Mouse (Mus musculus): ENCODE results near the gene Arrdc5. TPM values are rescaled to one million over a fixed set of nuclear protein-coding genes. Genes with fewer than 3 reads are reported as not detected.

The Arrdc5 gene
- total and polyA plus RNA-seq, 3 experiments = not detected

DNA sequence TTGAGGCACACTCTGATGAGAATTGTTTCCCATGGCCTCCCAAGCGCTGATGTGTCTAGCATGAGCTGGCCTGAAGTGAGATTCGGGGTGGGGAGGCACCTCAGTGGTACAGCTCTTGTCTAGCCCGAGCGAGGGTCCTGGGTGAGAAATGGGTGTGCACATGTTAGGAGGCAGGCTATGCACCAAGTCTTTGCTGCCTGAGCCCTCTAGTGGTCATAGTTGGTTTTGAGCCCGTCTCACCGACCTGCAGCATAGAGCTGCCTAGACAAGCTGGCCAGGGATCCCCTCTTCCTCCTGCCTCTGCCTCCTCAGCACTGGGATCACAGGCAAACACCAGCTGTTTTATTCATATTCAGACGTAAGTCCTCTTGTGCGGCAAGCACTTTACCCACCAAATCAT lies 36.1 kb downstream of the Arrdc5 start:
- Histone ChIP-seq H3K9ac (ENCODE audit: insufficient read depth, low read depth) (no peak overlapping the region), H3K9me3 (replicated peaks; ENCODE audit: low read length) (no peaks in the 10 kb centered on the region), H3K4me2 (ENCODE audit: insufficient read depth, low read depth, poor library complexity, severe bottlenecking) (no peak overlapping the region), H3K4me1 (ENCODE audit: control insufficient read depth in 1 of 2, insufficient read depth in 2 of 2) (peaks cover 35 to 82% of the 10 kb centered on the region in 2 experiments), H3K36me3 (replicated peaks in 1 of 2; ENCODE audit: control insufficient read depth in 1 of 2, insufficient read depth in 1 of 2, low read length in 1 of 2) (peaks cover 22 to 41% of the 10 kb centered on the region in 2 experiments), H3K27ac (ENCODE audit: insufficient read depth, low read depth) (peak overlapping the region; percentile 82), H3K79me2 (replicated peaks; ENCODE audit: control insufficient read depth, extremely low read depth, insufficient read depth, poor library complexity, severe bottlenecking) (peaks cover 44% of the 10 kb centered on the region), H3K27me3 (replicated peaks) (no peaks in the 10 kb centered on the region), H3K4me3 (replicated peaks in 1 of 3; ENCODE audit: low read depth in 2 of 3, low read length in 2 of 3, poor library complexity in 1 of 3) (no peak overlapping the region)
- peak; percentile 93 for DNase-seq (ENCODE audit: extremely low read depth)
- in situ Hi-C loops (cut with MboI; ENCODE audit: low pct_ligation_motif_present, low pct_unique_long_range_greater_than_20kb, low sequenced_read_pairs) (loop anchor here (5.0 kb wide), 1 partner anchor 132 kb away; no protein-coding TSS in a partner anchor), dilution Hi-C loops (cut with MboI; ENCODE audit: extremely low pct_ligation_motif_present, extremely low pct_unique_long_range_greater_than_20kb, low sequenced_read_pairs) (no loop called here)
- TF ChIP-seq MEF2A (IDR thresholded peaks at IDR 0.05; ENCODE audit: borderline replicate concordance, low read depth, low read length) = no peak
- peak; percentile 60 for TF ChIP-seq SMC3 (IDR thresholded peaks at IDR 0.05; ENCODE audit: low read depth, low read length)
- peak; percentile 69 for TF ChIP-seq MAX (IDR thresholded peaks at IDR 0.05; ENCODE audit: low read length)
- no peak for TF ChIP-seq CHD2 (IDR thresholded peaks at IDR 0.05; ENCODE audit: low read length)
- TF ChIP-seq KAT2A (IDR thresholded peaks at IDR 0.05; ENCODE audit: insufficient replicate concordance, low read length) = no peak
- TF ChIP-seq RAD21 (IDR thresholded peaks at IDR 0.05; ENCODE audit: low read depth, low read length) = peak; percentile 60
- TF ChIP-seq MAFK (IDR thresholded peaks at IDR 0.05; ENCODE audit: insufficient replicate concordance, low read length) = no peak
- peak; percentile 35; the same call in 1 of the 2 replicates for TF ChIP-seq MXI1 (IDR thresholded peaks at IDR 0.05; ENCODE audit: low read depth, low read length)
- TF ChIP-seq ETS1 (conservative IDR thresholded peaks at IDR 0.05; ENCODE audit: low read depth, low read length) = no peak
- TF ChIP-seq BHLHE40 (IDR thresholded peaks at IDR 0.05; ENCODE audit: low read depth, low read length) = no peak
- TF ChIP-seq MAZ (IDR thresholded peaks at IDR 0.05; ENCODE audit: low read depth, low read length) = no peak
- no peak for TF ChIP-seq USF1 (IDR thresholded peaks at IDR 0.05; ENCODE audit: low read depth, low read length)
- no peak for TF ChIP-seq USF2 (conservative IDR thresholded peaks at IDR 0.05; ENCODE audit: low read depth, low read length)
- peak; percentile 30; the same call in 1 of the 2 replicates for TF ChIP-seq IRF4 (IDR thresholded peaks at IDR 0.05; ENCODE audit: low read depth, low read length)
- no peak for TF ChIP-seq ELF1 (IDR thresholded peaks at IDR 0.05; ENCODE audit: low read depth, low read length)
- no peak for TF ChIP-seq PAX5 (IDR thresholded peaks at IDR 0.05; ENCODE audit: low read length)
- no peak for TF ChIP-seq JUND (conservative IDR thresholded peaks at IDR 0.05; ENCODE audit: low read depth, low read length)
- no peak for TF ChIP-seq POLR2AphosphoS2 (IDR thresholded peaks at IDR 0.05; ENCODE audit: low read depth, low read length)
- TF ChIP-seq CHD1 (IDR thresholded peaks at IDR 0.05; ENCODE audit: low read depth, low read length) = no peak
- TF ChIP-seq GABPA (IDR thresholded peaks at IDR 0.05; ENCODE audit: insufficient replicate concordance, low read depth, low read length) = no peak
- no peak for TF ChIP-seq POLR2A (IDR thresholded peaks at IDR 0.05; ENCODE audit: low read depth, low read length)
- TF ChIP-seq TCF12 (IDR thresholded peaks at IDR 0.05; ENCODE audit: low read depth, low read length) = no peak
- TF ChIP-seq CTCF (conservative IDR thresholded peaks at IDR 0.05 in 1 of 2, IDR thresholded peaks at IDR 0.05 in 1 of 2; ENCODE audit: low read depth in 2 of 2, low read length in 2 of 2) = peak; percentile 83 to 86
- 0 out of 2 replicates have a peak, but pooled peaks have one; percentile 30 for TF ChIP-seq UBTF (IDR thresholded peaks at IDR 0.05; ENCODE audit: low read depth, low read length)
- TF ChIP-seq ZNF384 (IDR thresholded peaks at IDR 0.05; ENCODE audit: low read depth, low read length) = no peak
- TF ChIP-seq TBP (conservative IDR thresholded peaks at IDR 0.05; ENCODE audit: low read depth, low read length) = 0 out of 2 replicates have a peak, but pooled peaks have one; percentile 12
- TF ChIP-seq MYC (IDR thresholded peaks at IDR 0.05; ENCODE audit: low read depth, low read length) = peak; percentile 95
- 0 out of 2 replicates have a peak, but pooled peaks have one; percentile 19 for TF ChIP-seq SIN3A (IDR thresholded peaks at IDR 0.05; ENCODE audit: low read length)
- TF ChIP-seq HCFC1 (IDR thresholded peaks at IDR 0.05; ENCODE audit: low read depth, low read length) = peak; percentile 6; the same call in 1 of the 2 replicates
- no peak for TF ChIP-seq E2F4 (IDR thresholded peaks at IDR 0.05; ENCODE audit: insufficient replicate concordance, low read depth, low read length)
- TF ChIP-seq NRF1 (IDR thresholded peaks at IDR 0.05; ENCODE audit: low read depth, low read length) = no peak

Measured in CH12.LX (cell line).